Mouse (Mus musculus): ENCODE measurements around the gene Pdlim5. TPM values are rescaled to one million over a fixed set of nuclear protein-coding genes. Genes with fewer than 3 reads are reported as not detected.

Pdlim5 gene
- polyA plus RNA-seq, 1 experiment from 2014 or later: 241 TPM

GRCm38 (mm10) chr3:142239298-142239697 is 156.2 kb downstream of the Pdlim5 start:
- H3K4me3 ChIP-seq (ENCODE audit: control insufficient read depth in 1 of 2, insufficient read depth in 1 of 2, low read depth in 1 of 2, low read length in 2 of 2): no peak overlapping the region
- WGBS: 93% methylated on average over 2 of the region's 2 CpGs
- H3K4me1 ChIP-seq (ENCODE audit: control insufficient read depth in 2 of 2, insufficient read depth in 2 of 2, low read length in 2 of 2): no peaks in the 10 kb centered on the region
- H3K36me3 ChIP-seq (ENCODE audit: control insufficient read depth, insufficient read depth, low read length): peaks cover 73% of the 10 kb centered on the region
- no peak for ATAC-seq (ENCODE audit: insufficient number of reproducible peaks, insufficient read depth, low FRiP score, low read depth)
- no peak overlapping the region for H3K27ac ChIP-seq (replicated peaks in 1 of 2; ENCODE audit: control insufficient read depth in 1 of 2, insufficient read depth in 1 of 2, low read depth in 2 of 2, low read length in 2 of 2)
- no peaks in the 10 kb centered on the region for H3K27me3 ChIP-seq (ENCODE audit: control insufficient read depth, insufficient read depth, low read length)
- H3K4me2 ChIP-seq (ENCODE audit: low read length): no peak overlapping the region
- no peak overlapping the region for H3K9ac ChIP-seq (ENCODE audit: low read length)
- no peaks in the 10 kb centered on the region for H3K9me3 ChIP-seq (ENCODE audit: control insufficient read depth, low read length)

GRCm38 (mm10) chr3:142238260-142239046 is 157.0 kb downstream of the Pdlim5 start:
- no peak overlapping the region for H3K4me3 ChIP-seq (ENCODE audit: control insufficient read depth in 1 of 2, insufficient read depth in 1 of 2, low read depth in 1 of 2, low read length in 2 of 2)
- H3K27me3 ChIP-seq (ENCODE audit: control insufficient read depth, insufficient read depth, low read length): no peaks in the 10 kb centered on the region
- peaks cover 67% of the 10 kb centered on the region for H3K36me3 ChIP-seq (ENCODE audit: control insufficient read depth, insufficient read depth, low read length)
- WGBS: 86% methylated on average over 10 of the region's 10 CpGs
- ATAC-seq (ENCODE audit: insufficient number of reproducible peaks, insufficient read depth, low FRiP score, low read depth): no peak
- H3K4me2 ChIP-seq (ENCODE audit: low read length): no peak overlapping the region
- no peaks in the 10 kb centered on the region for H3K4me1 ChIP-seq (ENCODE audit: control insufficient read depth in 2 of 2, insufficient read depth in 2 of 2, low read length in 2 of 2)
- H3K9ac ChIP-seq (ENCODE audit: low read length): no peak overlapping the region
- H3K27ac ChIP-seq (replicated peaks in 1 of 2; ENCODE audit: control insufficient read depth in 1 of 2, insufficient read depth in 1 of 2, low read depth in 2 of 2, low read length in 2 of 2): no peak overlapping the region
- no peaks in the 10 kb centered on the region for H3K9me3 ChIP-seq (ENCODE audit: control insufficient read depth, low read length)

GRCm38 (mm10) chr3:142237621-142238020 is 157.9 kb downstream of the Pdlim5 start:
- H3K27ac ChIP-seq (replicated peaks in 1 of 2; ENCODE audit: control insufficient read depth in 1 of 2, insufficient read depth in 1 of 2, low read depth in 2 of 2, low read length in 2 of 2): no peak overlapping the region
- H3K4me3 ChIP-seq (ENCODE audit: control insufficient read depth in 1 of 2, insufficient read depth in 1 of 2, low read depth in 1 of 2, low read length in 2 of 2): no peak overlapping the region
- WGBS: 90% methylated on average over 5 of the region's 5 CpGs

GRCm38 (mm10) chr3:142233606-142234465 is 161.7 kb downstream of the Pdlim5 start:
- Histone ChIP-seq H3K4me2 (ENCODE audit: low read length) (no peak overlapping the region), H3K36me3 (ENCODE audit: control insufficient read depth, insufficient read depth, low read length) (peaks cover 26% of the 10 kb centered on the region), H3K27ac (replicated peaks in 1 of 2; ENCODE audit: control insufficient read depth in 1 of 2, insufficient read depth in 1 of 2, low read depth in 2 of 2, low read length in 2 of 2) (no peak overlapping the region), H3K4me1 (ENCODE audit: control insufficient read depth in 2 of 2, insufficient read depth in 2 of 2, low read length in 2 of 2) (no peaks in the 10 kb centered on the region), H3K9me3 (ENCODE audit: control insufficient read depth, low read length) (no peaks in the 10 kb centered on the region), H3K4me3 (ENCODE audit: control insufficient read depth in 1 of 2, insufficient read depth in 1 of 2, low read depth in 1 of 2, low read length in 2 of 2) (no peak overlapping the region), H3K9ac (ENCODE audit: low read length) (no peak overlapping the region), H3K27me3 (ENCODE audit: control insufficient read depth, insufficient read depth, low read length) (no peaks in the 10 kb centered on the region)
- no peak for ATAC-seq (ENCODE audit: insufficient number of reproducible peaks, insufficient read depth, low FRiP score, low read depth)
- WGBS: 93% methylated on average over 16 of the region's 16 CpGs

More at GRCm38 (mm10) chr3:142237621-142238020, 157.9 kb downstream of the Pdlim5 start:
- Histone ChIP-seq H3K4me1 (ENCODE audit: control insufficient read depth in 2 of 2, insufficient read depth in 2 of 2, low read length in 2 of 2) (no peaks in the 10 kb centered on the region), H3K4me2 (ENCODE audit: low read length) (no peak overlapping the region), H3K9me3 (ENCODE audit: control insufficient read depth, low read length) (no peaks in the 10 kb centered on the region), H3K36me3 (ENCODE audit: control insufficient read depth, insufficient read depth, low read length) (peaks cover 60% of the 10 kb centered on the region), H3K27me3 (ENCODE audit: control insufficient read depth, insufficient read depth, low read length) (no peaks in the 10 kb centered on the region), H3K9ac (ENCODE audit: low read length) (no peak overlapping the region)
- ATAC-seq (ENCODE audit: insufficient number of reproducible peaks, insufficient read depth, low FRiP score, low read depth): no peak

- H3K4me2 ChIP-seq (ENCODE audit: low read length): no peak overlapping the region
- H3K4me3 ChIP-seq (ENCODE audit: control insufficient read depth in 1 of 2, insufficient read depth in 1 of 2, low read depth in 1 of 2, low read length in 2 of 2): no peak overlapping the region
- H3K4me1 ChIP-seq (ENCODE audit: control insufficient read depth in 2 of 2, insufficient read depth in 2 of 2, low read length in 2 of 2): peaks cover 6% of the 10 kb centered on the region in 2 experiments; a peak in 2 of 4 replicates
- H3K9me3 ChIP-seq (ENCODE audit: control insufficient read depth, low read length): no peaks in the 10 kb centered on the region
- H3K9ac ChIP-seq (ENCODE audit: low read length): no peak overlapping the region
- WGBS: 66% methylated on average over 7 of the region's 7 CpGs
- no peak overlapping the region for H3K27ac ChIP-seq (replicated peaks in 1 of 2; ENCODE audit: control insufficient read depth in 1 of 2, insufficient read depth in 1 of 2, low read depth in 2 of 2, low read length in 2 of 2)
- no peaks in the 10 kb centered on the region for H3K27me3 ChIP-seq (ENCODE audit: control insufficient read depth, insufficient read depth, low read length)
- H3K36me3 ChIP-seq (ENCODE audit: control insufficient read depth, insufficient read depth, low read length): no peaks in the 10 kb centered on the region
- no peak for ATAC-seq (ENCODE audit: insufficient number of reproducible peaks, insufficient read depth, low FRiP score, low read depth)
Measured at GRCm38 (mm10) chr3:142228665-142229064, 166.8 kb downstream of the Pdlim5 start.

- peaks cover 6% of the 10 kb centered on the region in 2 experiments; a peak in 2 of 4 replicates for H3K4me1 ChIP-seq (ENCODE audit: control insufficient read depth in 2 of 2, insufficient read depth in 2 of 2, low read length in 2 of 2)
- no peak overlapping the region for H3K4me3 ChIP-seq (ENCODE audit: control insufficient read depth in 1 of 2, insufficient read depth in 1 of 2, low read depth in 1 of 2, low read length in 2 of 2)
- no peak overlapping the region for H3K27ac ChIP-seq (replicated peaks in 1 of 2; ENCODE audit: control insufficient read depth in 1 of 2, insufficient read depth in 1 of 2, low read depth in 2 of 2, low read length in 2 of 2)
- H3K9ac ChIP-seq (ENCODE audit: low read length): no peak overlapping the region
- H3K27me3 ChIP-seq (ENCODE audit: control insufficient read depth, insufficient read depth, low read length): no peaks in the 10 kb centered on the region
- no peaks in the 10 kb centered on the region for H3K36me3 ChIP-seq (ENCODE audit: control insufficient read depth, insufficient read depth, low read length)
- no peaks in the 10 kb centered on the region for H3K9me3 ChIP-seq (ENCODE audit: control insufficient read depth, low read length)
- H3K4me2 ChIP-seq (ENCODE audit: low read length): no peak overlapping the region
- WGBS: 88% methylated on average over 7 of the region's 7 CpGs
- no peak for ATAC-seq (ENCODE audit: insufficient number of reproducible peaks, insufficient read depth, low FRiP score, low read depth)
Measured at GRCm38 (mm10) chr3:142222471-142223103, 172.9 kb downstream of the Pdlim5 start.

- Histone ChIP-seq H3K9me3 (ENCODE audit: control insufficient read depth, low read length) (no peaks in the 10 kb centered on the region), H3K27ac (replicated peaks in 1 of 2; ENCODE audit: control insufficient read depth in 1 of 2, insufficient read depth in 1 of 2, low read depth in 2 of 2, low read length in 2 of 2) (no peak overlapping the region), H3K9ac (ENCODE audit: low read length) (no peak overlapping the region), H3K4me2 (ENCODE audit: low read length) (no peak overlapping the region), H3K27me3 (ENCODE audit: control insufficient read depth, insufficient read depth, low read length) (no peaks in the 10 kb centered on the region), H3K4me1 (ENCODE audit: control insufficient read depth in 2 of 2, insufficient read depth in 2 of 2, low read length in 2 of 2) (no peaks in the 10 kb centered on the region), H3K4me3 (ENCODE audit: control insufficient read depth in 1 of 2, insufficient read depth in 1 of 2, low read depth in 1 of 2, low read length in 2 of 2) (no peak overlapping the region), H3K36me3 (ENCODE audit: control insufficient read depth, insufficient read depth, low read length) (no peaks in the 10 kb centered on the region)
- ATAC-seq (ENCODE audit: insufficient number of reproducible peaks, insufficient read depth, low FRiP score, low read depth): no peak
- WGBS: 83% methylated on average over 9 of the region's 9 CpGs
Measured at GRCm38 (mm10) chr3:142219910-142220309, 175.6 kb downstream of the Pdlim5 start.
